Mouse (Mus musculus): ENCODE data around the gene 4632433K11Rik. TPM values are rescaled to one million over a fixed set of nuclear protein-coding genes. Genes with fewer than 3 reads are reported as not detected.
A peak's percentile ranks its signal among the peaks of the same experiment; 100 is the strongest.

Gene 4632433K11Rik
- polyA plus RNA-seq, 1 experiment from 2014 or later = not detected

DNA sequence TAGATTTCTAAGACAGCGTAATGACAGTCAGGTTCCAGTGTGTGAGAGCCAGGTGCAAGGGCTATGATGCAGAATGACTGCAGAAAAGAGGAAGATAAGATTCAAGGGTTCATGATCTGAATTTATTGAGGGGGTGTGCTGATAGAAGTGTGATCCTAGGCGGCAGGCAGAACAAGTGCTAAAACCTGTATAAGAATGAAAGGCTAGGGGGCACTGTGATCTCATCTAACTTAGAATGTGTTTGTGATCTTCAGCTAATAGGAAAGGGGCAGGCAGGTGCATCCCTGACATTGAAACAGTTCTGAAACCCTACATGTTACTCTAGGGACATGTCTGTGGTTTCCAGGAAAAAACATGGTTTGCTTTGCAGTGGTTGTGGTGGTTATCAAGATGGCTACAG is 12.2 kb downstream of the 4632433K11Rik start:
- 74% methylated on average over 2 of the region's 2 CpGs for WGBS
- H3K4me2 ChIP-seq (replicated peaks) = no peak overlapping the region

DNA sequence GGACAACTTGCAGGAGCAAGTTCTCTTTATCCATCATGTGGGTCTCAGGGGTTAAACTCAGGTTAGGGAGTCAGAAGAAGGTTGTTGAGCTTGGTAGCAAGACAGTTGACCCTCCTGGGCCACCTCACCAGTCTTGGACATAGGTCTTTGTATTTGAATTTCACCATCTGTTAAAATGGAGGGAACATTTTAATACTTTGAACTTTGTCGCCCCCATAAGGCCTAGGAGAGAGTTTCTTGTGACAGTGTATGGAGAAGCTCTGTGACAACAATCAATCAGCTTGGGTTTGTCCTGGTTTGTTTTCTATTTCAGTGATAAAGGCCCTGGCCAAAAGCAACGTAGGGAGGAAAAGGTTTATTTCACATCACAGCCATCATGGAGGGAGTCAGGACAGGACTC is 13.4 kb downstream of the 4632433K11Rik start:
- no peak for ATAC-seq
- Histone ChIP-seq H3K27me3 (peaks cover 4% of the 10 kb centered on the region; the same call in 1 of the 2 replicates), H3K36me3 (no peaks in the 10 kb centered on the region), H3K4me1 (replicated peaks) (peaks cover 14% of the 10 kb centered on the region), H3K4me3 (replicated peaks) (no peak overlapping the region), H3K4me2 (replicated peaks) (no peak overlapping the region), H3K9me3 (no peaks in the 10 kb centered on the region), H3K9ac (replicated peaks) (no peak overlapping the region), H3K27ac (no peak overlapping the region)
- 37% methylated on average over 2 of the region's 2 CpGs for WGBS

More for the DNA sequence above, 12.2 kb downstream of the 4632433K11Rik start:
- Histone ChIP-seq H3K36me3 (peaks cover 3% of the 10 kb centered on the region), H3K9ac (replicated peaks) (no peak overlapping the region), H3K27me3 (no peaks in the 10 kb centered on the region), H3K4me1 (replicated peaks) (peaks cover 7% of the 10 kb centered on the region), H3K4me3 (replicated peaks) (no peak overlapping the region), H3K27ac (no peak overlapping the region), H3K9me3 (no peaks in the 10 kb centered on the region)
- no peak for ATAC-seq

DNA sequence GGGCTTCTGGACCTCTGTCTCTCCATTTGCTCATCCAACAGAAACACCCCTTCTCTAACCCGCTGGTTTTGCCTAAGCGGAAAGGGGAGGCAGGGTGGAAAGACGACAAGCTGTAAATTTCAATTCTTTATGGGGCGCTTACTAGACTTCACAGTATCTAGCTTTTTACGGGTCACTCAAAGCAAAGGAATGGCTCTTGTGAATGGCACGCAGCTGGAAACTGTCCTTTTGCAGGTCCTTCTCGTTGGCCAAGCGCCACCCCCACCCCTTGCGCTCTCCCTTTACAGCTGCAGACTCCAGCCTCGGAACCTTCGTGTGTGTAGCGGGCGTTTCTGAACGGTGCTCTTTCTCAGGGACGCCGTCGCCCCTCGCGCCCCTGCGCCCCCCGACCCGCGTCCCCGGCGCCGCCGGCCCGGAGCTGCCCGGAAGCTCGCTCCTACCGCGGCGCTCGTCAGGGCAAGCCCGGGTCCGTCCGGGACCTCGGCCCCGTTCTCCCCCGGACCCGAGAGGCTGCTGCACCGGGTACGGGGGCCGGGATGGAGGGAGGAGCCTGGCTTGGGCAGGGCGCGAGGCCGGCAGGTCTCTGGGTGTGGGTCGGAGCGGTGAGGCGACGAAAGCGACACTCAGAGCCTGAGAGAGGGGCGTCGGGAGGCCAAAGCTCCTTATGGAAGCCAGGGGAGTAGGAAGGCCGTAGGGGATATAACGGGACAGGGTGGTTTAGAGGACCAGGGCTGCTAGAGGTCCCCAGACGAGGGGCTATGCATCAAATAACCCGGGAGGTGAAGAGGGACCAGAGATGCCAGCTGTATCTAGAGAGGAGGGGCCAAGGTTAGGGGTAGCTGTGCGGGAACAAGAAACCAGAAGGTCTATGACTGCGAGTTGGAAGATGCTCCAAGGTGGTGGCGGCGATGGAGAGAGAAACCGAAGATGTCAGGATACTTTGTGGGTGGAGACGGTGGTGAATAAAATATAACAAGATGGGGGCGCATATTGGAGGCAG is 17.6 kb downstream of the 4632433K11Rik start, which contains the start of gene Zfp580:
Gene Zfp580 (plus strand): TSS at position 346 of the 1,000 bp plus-strand sequence.
- H3K4me3 ChIP-seq (replicated peaks) = peak within 1 kb of the TSS; percentile 77
- peak within 1 kb of the TSS; percentile 89 for H3K9ac ChIP-seq (replicated peaks)
- peak; percentile 83 for ATAC-seq
- WGBS = under 1% methylated on average over 65 of the region's 65 CpGs
- peaks cover 45% of the 10 kb centered on the region for H3K27me3 ChIP-seq
- H3K36me3 ChIP-seq = no peaks in the 10 kb centered on the region
- H3K4me1 ChIP-seq (replicated peaks) = peaks cover 39% of the 10 kb centered on the region
- H3K4me2 ChIP-seq (replicated peaks) = peak within 1 kb of the TSS; percentile 91
- H3K27ac ChIP-seq = peak within 1 kb of the TSS; percentile 92
- H3K9me3 ChIP-seq = no peaks in the 10 kb centered on the region

DNA sequence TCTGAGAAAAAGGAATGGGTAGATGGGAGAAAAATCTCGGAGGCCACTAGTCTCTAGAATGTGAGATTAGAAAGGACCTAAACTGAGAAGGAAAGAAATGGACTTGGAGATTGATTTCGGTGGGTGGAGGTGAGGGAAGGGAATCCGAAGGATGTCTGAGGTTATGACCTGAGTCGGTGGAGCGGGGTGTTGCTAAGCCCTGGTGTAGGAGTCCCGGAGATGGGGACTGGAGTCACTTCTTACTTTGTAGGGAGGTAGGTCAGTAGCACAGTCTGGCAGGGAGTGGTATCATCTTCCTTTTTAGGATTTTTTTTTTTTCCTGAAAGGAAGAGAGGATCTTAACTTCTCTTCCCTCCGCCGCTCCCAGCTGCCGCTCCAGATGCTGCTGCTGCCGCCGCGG is 18.5 kb downstream of the 4632433K11Rik start:
- H3K4me2 ChIP-seq (replicated peaks) = peak overlapping the region; percentile 91
- peak overlapping the region; percentile 77 for H3K4me3 ChIP-seq (replicated peaks)
- H3K27ac ChIP-seq = no peak overlapping the region
- peaks cover 54% of the 10 kb centered on the region for H3K27me3 ChIP-seq
- ATAC-seq = no peak
- no peaks in the 10 kb centered on the region for H3K9me3 ChIP-seq
- peak overlapping the region; percentile 89 for H3K9ac ChIP-seq (replicated peaks)
- H3K36me3 ChIP-seq = no peaks in the 10 kb centered on the region
- WGBS = 2% methylated on average over 12 of the region's 12 CpGs
- peaks cover 48% of the 10 kb centered on the region for H3K4me1 ChIP-seq (replicated peaks)

DNA sequence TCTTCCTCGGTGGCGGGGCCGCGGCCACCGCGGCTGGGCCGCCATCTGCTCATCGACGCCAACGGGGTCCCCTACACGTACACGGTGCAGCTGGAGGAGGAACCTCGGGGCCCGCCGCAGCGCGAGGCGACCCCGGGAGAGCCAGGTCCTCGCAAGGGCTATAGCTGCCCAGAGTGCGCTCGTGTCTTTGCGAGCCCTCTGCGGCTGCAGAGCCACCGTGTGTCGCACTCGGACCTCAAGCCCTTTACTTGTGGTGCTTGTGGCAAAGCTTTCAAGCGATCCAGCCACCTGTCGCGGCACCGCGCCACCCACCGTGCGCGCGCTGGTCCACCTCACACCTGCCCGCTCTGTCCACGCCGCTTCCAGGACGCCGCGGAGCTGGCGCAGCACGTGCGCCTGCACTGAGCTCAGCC is 19.0 kb downstream of the 4632433K11Rik start:
- H3K27ac ChIP-seq = no peak overlapping the region
- peaks cover 59% of the 10 kb centered on the region for H3K27me3 ChIP-seq
- no peaks in the 10 kb centered on the region for H3K9me3 ChIP-seq
- ATAC-seq = no peak
- no peaks in the 10 kb centered on the region for H3K36me3 ChIP-seq
- H3K4me1 ChIP-seq (replicated peaks) = peaks cover 53% of the 10 kb centered on the region
- H3K4me2 ChIP-seq (replicated peaks) = peak overlapping the region; percentile 91
- peak overlapping the region; percentile 77 for H3K4me3 ChIP-seq (replicated peaks)
- peak overlapping the region; percentile 89 for H3K9ac ChIP-seq (replicated peaks)
- WGBS = 3% methylated on average over 45 of the region's 45 CpGs

DNA sequence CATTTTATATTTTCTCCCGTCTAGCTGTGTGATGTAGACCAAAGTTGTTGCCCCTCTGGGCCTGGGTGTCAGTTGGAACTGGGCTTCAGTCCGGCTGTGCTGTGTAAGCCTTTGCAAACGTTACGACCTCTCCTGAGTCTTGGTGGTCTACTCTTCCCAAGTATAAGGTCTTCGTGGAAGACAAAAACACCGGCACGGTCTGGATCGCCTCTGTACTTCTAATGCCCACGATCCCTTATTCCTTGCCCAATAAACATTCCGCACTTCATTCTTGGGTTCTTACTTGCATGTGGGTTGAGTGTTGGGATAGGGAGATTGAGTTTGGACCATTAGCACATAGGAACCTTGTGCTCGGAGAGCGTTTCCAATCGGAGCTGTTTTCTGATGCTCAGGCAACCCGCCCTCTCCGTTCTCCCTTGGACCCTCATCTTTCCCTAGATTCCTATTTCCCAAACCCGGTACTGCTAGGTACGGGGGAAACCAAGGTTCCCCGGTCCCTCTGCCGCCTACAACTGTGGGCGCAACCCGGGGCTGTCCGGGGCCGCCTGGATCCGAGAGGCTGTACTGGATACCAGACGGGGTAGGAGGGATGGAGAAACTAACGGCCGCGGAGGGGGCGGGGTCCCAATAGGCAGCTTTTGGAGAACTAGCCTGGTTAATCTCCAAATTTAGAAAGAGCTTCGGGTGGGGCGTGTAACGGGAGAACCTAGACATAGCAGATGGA is 19.7 kb downstream of the 4632433K11Rik start:
- Histone ChIP-seq H3K27ac (no peak overlapping the region), H3K9me3 (no peaks in the 10 kb centered on the region), H3K4me3 (replicated peaks) (peak overlapping the region; percentile 77), H3K4me1 (replicated peaks) (peaks cover 54% of the 10 kb centered on the region), H3K9ac (replicated peaks) (peak overlapping the region; percentile 89), H3K27me3 (peaks cover 66% of the 10 kb centered on the region), H3K4me2 (replicated peaks) (peak overlapping the region; percentile 91), H3K36me3 (no peaks in the 10 kb centered on the region)
- WGBS = 9% methylated on average over 32 of the region's 32 CpGs
- ATAC-seq = no peak

DNA sequence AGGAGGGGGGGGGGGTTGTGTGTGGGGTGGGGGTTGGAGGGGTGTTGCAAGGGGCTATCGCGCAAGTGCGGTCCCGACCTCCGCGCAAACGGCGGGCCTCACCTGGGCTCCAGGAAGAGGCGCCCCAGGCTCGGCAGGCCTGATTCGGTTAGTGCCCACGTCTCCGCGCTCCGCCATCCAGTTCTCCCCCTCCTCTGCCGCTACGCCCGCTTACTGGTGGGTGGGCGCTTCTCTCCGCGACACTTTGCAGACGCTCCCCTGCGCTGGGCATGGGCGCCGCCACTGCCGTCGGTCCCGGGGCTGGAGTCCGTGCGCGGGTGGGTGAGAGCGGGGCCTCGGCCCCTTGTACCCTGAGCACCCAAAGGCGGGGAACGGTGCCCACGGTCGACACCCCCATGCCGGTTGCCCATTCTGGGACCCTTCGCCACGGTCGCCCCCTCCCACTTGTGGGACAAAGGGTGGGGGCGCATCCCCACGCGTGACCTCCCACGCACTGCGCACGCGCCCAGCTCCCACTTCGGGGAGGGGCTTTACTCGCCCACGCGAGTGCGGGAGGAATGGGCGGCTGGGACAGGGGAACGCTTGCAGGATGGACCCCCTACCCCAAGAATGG is 22.8 kb downstream of the 4632433K11Rik start:
- H3K27ac ChIP-seq = peak overlapping the region; percentile 47; the same call in 1 of the 2 replicates
- H3K9me3 ChIP-seq = no peaks in the 10 kb centered on the region
- peak overlapping the region; percentile 51 for H3K4me3 ChIP-seq (replicated peaks)
- peaks cover 64% of the 10 kb centered on the region for H3K4me1 ChIP-seq (replicated peaks)
- H3K9ac ChIP-seq (replicated peaks) = peak overlapping the region; percentile 75
- H3K27me3 ChIP-seq = peaks cover 68% of the 10 kb centered on the region
- peak overlapping the region; percentile 68 for H3K4me2 ChIP-seq (replicated peaks)
- 2% methylated on average over 55 of the region's 55 CpGs for WGBS
- no peaks in the 10 kb centered on the region for H3K36me3 ChIP-seq
- 0 out of 2 replicates have a peak, but pooled peaks have one; percentile 3 for ATAC-seq

DNA sequence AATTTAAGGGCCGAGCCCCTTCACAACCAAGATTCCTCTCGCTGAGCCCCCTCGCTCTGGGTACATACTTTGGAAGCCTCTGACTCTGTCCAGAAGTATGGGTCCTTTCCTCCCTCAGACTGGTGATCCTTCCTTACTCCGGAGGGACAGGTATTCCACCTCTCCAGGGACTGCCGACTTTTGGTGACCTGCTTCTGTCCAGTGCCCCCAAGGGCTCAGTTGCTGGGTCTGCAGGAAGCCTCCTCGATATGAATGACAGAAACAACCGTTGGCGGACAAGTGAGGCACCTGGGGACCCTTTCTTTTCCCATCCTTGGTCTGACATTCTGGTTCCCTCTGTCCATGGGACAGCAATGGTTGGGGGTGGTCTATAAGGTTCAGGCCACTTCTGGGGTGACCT is 23.5 kb downstream of the 4632433K11Rik start:
- Histone ChIP-seq H3K4me2 (replicated peaks) (peak overlapping the region; percentile 68), H3K27me3 (peaks cover 63% of the 10 kb centered on the region), H3K4me1 (replicated peaks) (peaks cover 57% of the 10 kb centered on the region), H3K9me3 (no peaks in the 10 kb centered on the region), H3K36me3 (no peaks in the 10 kb centered on the region), H3K9ac (replicated peaks) (peak overlapping the region; percentile 75), H3K27ac (no peak overlapping the region), H3K4me3 (replicated peaks) (peak overlapping the region; percentile 51)
- ATAC-seq = no peak
- 35% methylated on average over 8 of the region's 8 CpGs for WGBS

DNA sequence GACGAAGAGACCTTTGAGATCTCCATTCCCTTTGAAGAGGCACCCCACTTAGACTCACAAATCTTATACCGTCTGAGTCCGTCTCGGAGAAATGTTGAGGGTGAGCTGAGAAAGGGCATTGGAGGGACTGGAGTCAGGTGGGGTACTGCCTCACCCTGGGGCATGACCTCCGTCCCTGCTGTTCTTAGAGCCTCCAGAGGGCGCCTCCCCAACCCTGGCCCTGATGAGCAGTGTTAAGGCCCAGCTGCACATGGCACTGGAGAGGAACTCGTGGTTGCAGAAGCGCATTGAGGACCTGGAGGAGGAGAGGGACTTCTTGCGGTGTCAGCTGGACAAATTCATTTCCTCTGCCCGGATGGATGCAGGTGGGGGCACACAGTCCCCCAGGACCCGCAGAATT is 23.9 kb downstream of the 4632433K11Rik start:
- Histone ChIP-seq H3K27ac (no peak overlapping the region), H3K4me3 (replicated peaks) (peak overlapping the region; percentile 51), H3K9ac (replicated peaks) (peak overlapping the region; percentile 75; the same call in 1 of the 2 replicates), H3K4me2 (replicated peaks) (peak overlapping the region; percentile 68), H3K9me3 (no peaks in the 10 kb centered on the region), H3K36me3 (no peaks in the 10 kb centered on the region), H3K27me3 (peaks cover 60% of the 10 kb centered on the region), H3K4me1 (replicated peaks) (peaks cover 53% of the 10 kb centered on the region)
- WGBS = 32% methylated on average over 11 of the region's 11 CpGs
- no peak for ATAC-seq

DNA sequence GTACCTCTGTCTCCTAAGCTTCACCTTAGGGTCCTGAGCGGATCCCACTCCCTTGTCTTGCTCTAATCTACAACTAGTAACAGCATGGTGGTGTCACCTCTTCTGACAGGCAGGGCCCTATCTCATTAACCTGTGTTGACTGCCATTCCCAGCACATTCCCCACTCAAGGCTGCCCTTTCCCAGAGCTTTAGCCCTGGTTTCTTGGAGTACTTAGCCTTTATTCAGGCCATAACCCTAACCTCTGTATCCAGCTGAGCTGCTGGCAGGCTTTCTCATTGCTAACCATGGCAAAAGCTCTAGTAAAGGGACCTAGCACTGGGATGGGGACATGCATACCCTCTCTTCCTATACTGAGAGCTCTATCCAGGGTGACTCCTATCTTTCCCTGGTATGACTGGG is 24.7 kb downstream of the 4632433K11Rik start:
- no peak overlapping the region for H3K9ac ChIP-seq (replicated peaks)
- 94% methylated on average over 1 of the region's 1 CpGs for WGBS
- H3K27ac ChIP-seq = no peak overlapping the region
- H3K9me3 ChIP-seq = no peaks in the 10 kb centered on the region
- no peak overlapping the region; the same call in 1 of the 2 replicates for H3K4me2 ChIP-seq (replicated peaks)
- no peak for ATAC-seq
- H3K36me3 ChIP-seq = no peaks in the 10 kb centered on the region
- peaks cover 51% of the 10 kb centered on the region for H3K27me3 ChIP-seq
- no peak overlapping the region for H3K4me3 ChIP-seq (replicated peaks)
- peaks cover 52% of the 10 kb centered on the region for H3K4me1 ChIP-seq (replicated peaks)

DNA sequence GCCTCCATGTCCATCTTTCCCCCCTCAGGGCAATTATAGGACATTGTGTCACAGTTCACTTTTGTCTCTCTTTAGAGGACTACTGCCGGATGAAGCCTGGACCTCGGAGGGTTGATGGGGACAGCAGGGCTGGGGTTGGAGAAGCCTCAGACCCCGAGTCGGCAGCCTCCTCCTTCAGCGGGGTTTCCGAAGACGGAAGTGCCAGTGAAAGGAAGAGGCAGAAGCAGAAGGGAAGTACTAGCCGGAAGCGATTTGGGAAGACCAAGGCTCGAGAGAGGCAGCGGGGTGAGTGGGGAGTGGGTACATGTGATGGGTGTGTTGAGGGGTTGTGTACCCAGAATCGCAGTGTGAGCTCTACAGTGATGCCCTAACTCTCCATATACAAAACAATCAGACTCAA is 25.5 kb downstream of the 4632433K11Rik start:
- peaks cover 43% of the 10 kb centered on the region for H3K27me3 ChIP-seq
- H3K4me3 ChIP-seq (replicated peaks) = no peak overlapping the region
- H3K4me1 ChIP-seq (replicated peaks) = peaks cover 52% of the 10 kb centered on the region
- H3K9ac ChIP-seq (replicated peaks) = peak overlapping the region; percentile 81
- H3K4me2 ChIP-seq (replicated peaks) = peak overlapping the region; percentile 89; the same call in 1 of the 2 replicates
- no peaks in the 10 kb centered on the region for H3K9me3 ChIP-seq
- H3K27ac ChIP-seq = peak overlapping the region; percentile 99
- H3K36me3 ChIP-seq = no peaks in the 10 kb centered on the region
- ATAC-seq = no peak
- 93% methylated on average over 12 of the region's 12 CpGs for WGBS
